Mouse (Mus musculus): ENCODE data around the gene Smpd4.

The Smpd4 gene

DNA sequence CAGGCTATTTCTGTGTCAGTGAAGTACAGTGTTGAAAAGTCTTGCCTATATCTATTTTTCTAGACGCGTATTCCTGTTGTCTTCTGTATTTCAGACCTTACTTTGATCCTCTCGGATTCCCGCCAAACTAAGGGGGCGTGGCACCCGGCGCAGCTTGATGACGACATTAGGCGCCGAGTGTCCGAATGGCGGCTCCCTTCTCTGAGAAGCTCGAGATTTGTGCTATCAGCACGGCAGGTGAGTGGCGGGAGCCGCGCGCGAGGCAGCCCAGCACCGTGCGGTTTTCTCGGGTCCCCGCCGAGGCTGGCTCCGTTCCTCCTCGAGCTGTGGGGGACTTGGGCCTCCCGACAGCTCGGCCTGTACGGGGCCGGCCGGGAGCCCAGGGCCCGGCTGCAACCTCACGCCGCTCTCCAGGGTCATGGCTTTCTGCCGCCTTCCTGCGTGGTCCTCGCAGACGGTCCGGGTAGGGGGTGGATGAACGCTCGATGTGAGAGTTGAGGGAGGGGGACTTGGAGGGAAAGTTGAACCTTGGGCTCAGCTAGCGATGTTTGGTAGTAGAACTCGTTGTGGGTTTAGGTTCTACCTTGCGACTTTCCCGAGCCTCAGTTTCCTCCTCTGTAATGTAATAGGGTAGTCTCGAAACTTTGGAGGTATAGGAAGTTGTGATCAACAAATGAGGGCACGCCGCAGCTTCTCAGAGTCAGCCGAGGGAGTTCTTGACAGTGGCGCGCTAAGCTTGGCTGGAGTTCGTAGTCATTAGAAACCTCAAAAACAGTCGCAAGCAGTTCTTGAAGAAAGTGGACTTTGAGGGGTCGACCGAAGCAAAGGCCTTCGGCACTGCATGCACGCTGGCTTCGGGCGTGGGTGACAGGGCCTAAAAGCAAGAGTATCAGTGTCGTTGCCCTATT, at the start of gene Smpd4:
TSS of gene Smpd4 (plus strand) at position 157 of the 908 bp plus-strand sequence.
- DNase-seq (ENCODE audit: low read depth) = peak; percentile 94

DNA sequence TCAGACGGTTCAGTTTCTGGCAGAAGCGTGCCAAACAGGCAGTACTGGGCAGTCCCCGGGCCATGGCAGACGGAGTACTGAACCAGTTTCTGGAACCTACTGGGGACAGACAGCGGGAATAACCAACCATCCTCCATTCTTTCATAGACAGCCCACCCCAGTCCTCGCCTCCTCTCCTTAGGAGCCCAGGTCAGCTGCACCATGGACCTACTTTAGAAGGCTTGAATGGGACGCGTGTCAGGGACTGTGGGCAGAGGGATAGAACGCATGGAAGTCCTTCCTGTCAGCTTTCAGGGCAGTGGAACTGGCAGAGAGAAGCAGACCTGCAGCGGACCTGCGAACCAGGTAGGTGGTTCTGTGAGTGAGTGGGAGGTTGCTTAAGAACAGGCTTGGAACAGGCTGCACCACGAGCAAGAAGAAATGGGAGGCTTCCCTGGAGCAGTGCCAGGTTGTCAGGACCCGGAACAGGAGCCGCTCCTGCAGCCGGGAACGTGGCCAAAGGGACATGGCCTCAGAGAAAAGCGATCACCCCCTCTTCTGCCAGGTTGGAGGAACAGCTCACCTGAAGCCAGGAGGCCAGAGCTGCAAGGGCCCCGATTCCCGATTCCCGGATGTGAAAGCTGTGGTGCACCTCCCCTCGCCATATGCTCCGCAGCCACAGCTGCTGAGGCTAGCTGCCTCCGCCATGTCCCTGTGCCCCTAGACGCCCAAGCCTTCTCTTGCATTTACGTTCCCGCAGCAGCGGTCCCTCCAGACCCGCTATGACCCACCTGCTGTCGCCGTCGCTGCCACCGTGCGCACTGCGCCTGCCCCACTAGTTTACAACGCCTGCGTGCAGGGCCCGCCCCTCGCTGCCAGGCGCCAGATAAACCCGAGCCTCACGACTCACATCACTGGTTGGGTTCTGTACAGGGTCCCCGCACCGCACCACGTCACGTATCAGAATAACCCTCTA, 43.0 kb upstream of the Smpd4 start:
- DNase-seq (ENCODE audit: low read depth) = no peak

DNA sequence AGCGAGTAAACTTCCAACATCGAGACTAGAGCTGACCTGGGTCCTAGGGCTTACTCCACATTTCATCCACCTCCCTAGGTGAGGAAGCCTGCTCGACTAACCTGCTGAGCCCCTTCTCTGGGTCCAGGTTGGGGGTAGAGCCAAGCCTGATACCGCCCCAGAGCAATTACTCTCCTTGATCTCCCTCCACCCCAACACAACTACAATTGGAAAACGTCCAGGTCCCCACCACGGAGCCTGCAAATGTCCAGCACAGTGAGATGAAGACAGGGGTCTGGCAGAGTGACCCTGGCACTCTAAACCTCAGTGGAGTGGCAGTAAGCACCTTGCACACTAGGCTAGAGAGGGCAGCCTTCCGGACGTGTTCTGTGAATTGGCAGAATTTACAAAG, 42.3 kb upstream of the Smpd4 start:
- DNase-seq (ENCODE audit: low read depth) = no peak

GRCm38 (mm10) chr16:17583064-17583463, 36.1 kb upstream of the Smpd4 start, which contains the start of gene Slc7a4:
TSS of gene Slc7a4 (minus strand) at chr16:17583214.
- peak; percentile 54 for DNase-seq (ENCODE audit: low read depth)

- DNase-seq (ENCODE audit: low read depth) = no peak
These were observed 34.6 kb upstream of the Smpd4 start for GRCm38 (mm10) chr16:17584555-17584954.

- DNase-seq (ENCODE audit: low read depth) = no peak
These were observed 28.4 kb upstream of the Smpd4 start for GRCm38 (mm10) chr16:17590731-17591130.

DNA sequence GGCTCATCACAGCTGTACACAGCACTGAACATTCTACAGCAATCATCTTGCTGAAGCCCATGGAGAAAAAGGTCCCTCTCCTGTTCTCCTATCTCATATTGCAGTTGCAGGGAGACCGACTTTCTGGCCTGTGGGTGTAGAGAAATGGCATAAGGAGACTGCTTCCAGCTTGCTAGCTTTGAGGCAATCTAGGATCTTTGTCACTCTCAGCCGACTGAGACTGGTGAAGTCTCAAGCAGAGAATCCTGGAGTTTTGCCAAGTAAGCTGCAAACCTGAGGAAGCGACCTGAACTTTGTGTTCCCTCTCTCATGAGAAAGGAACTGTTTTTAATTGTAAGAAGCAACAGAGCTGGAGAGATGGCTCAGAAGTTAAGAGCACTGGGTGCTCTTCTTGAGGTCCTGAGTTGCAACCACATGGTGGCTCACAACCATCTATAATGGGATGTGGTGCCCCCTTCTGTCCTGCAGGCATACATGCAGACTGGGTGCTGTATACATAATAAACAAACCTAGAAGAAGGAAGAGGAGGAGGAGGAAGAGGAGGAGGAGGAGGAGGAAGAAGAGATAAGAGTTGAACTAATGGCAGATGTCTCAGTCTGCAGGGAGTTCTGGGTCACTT, 18.1 kb upstream of the Smpd4 start:
- DNase-seq (ENCODE audit: low read depth) = peak; percentile 15

DNA sequence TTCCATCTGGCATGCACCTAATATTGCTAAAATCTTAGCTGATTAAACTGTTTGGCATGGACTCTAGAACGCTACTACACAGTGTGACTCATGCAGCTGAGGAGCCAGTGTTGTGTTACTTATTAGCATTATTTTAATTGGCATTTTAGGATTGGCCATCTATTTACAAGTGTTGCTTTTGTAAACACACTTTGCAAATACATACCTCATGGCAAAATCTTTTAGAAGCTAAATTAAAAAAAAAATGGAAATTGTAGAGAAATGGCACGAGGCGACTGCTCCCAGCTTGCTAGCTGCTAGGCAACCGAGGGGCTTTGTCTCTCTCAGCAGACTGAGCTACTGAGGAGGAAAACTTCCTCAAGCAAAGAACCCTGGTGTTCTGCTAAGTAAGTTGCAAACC, 14.2 kb upstream of the Smpd4 start:
- no peak for DNase-seq (ENCODE audit: low read depth)

DNA sequence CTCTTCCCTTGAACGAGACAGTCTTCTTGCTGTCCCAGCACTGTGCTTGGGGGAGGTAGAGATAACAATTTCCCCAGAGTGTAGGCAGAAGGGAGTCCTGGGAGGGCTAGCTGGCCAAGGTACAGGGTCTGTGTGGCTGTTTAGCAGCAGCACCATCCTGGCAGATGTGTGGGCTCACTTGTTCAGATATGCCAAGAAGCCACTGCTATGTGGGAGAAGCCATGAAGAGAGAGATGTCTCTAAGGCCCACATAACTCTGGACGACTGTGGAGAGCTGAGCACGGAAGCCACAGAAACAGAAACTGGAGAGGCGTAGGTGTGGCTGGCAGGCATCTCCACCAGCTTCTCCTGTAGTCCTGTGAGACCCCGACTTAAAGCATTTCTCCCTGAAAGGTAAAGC, 13.5 kb upstream of the Smpd4 start:
- DNase-seq (ENCODE audit: low read depth) = no peak

- no peak for DNase-seq (ENCODE audit: low read depth)
These were observed 7.8 kb upstream of the Smpd4 start for GRCm38 (mm10) chr16:17611383-17611782.

DNA sequence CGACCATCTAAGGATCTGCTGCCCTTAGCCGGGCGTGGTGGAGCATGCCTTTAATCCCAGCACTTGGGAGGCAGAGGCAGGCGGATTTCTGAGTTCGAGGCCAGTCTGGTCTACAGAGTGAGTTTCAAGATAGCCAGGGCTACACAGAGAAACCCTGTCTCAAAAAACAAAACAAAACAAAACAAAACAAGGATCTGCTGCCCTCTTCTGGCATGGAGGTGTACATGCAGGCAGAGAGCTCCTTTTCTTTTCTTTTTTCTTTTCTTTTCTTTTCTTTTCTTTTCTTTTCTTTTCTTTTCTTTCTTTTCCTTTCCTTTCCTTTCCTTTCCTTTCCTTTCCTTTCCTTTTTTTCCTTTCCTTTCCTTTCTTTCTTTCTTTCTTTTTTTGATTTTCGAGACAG, 4.4 kb upstream of the Smpd4 start:
- DNase-seq (ENCODE audit: low read depth) = peak; percentile 69

DNA sequence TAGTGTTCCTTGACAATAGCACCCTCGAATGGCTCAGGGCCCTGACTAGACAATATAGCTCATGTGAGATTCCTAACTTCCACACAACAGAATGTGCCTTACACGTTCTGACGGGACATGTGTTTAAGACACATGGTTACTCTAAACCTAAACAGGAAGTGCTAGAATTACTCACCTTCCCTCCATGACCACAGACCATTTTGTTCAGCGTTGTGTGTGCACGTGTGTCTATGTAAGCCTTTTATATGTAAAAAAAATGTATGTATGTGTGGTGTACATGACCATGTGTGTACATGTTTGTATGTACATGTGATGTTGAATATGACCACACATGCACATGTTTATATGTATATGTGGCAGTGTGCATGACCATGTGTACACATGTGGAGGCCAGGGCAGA, 2.9 kb upstream of the Smpd4 start:
- peak; percentile 27 for DNase-seq (ENCODE audit: low read depth)

DNA sequence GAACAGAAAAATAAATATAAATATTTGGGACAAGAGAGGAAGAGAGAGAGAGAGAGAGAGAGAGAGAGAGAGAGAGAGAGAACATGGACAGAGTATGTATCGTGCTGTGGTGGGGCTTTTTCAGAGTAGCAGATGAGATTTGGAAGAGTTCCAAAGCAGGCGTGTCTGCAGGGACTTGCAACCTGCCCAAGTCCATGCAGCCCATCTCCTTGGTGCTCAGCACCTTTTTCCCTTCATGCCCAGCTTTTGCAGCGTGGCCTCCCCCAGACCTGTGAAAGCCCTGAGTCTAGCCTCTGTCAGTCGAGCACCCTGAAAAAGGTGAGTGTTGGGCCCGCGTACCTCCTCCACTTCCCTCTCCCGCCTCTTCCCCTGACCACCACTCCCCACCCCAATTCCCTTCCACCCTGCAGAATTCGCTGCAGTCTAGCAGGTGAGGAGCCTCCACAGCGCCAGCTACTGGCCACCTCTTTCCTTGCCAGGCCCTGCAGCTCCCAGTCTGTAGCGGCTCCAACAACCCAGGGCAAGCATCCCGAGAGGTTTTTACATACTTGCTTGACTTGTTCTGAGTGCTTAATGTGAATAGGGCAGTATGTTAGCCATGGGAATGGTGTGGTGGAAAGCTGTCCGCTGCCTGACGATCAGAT, 1.1 kb upstream of the Smpd4 start:
- peak; percentile 73 for DNase-seq (ENCODE audit: low read depth)

- no peak for DNase-seq (ENCODE audit: low read depth)
These were observed 2.8 kb downstream of the Smpd4 start for GRCm38 (mm10) chr16:17621936-17622335.

GRCm38 (mm10) chr16:17625488-17626268, 6.5 kb downstream of the Smpd4 start:
- DNase-seq (ENCODE audit: low read depth) = peak; percentile 35

GRCm38 (mm10) chr16:17626269-17626555, 7.1 kb downstream of the Smpd4 start:
- no peak for DNase-seq (ENCODE audit: low read depth)

DNA sequence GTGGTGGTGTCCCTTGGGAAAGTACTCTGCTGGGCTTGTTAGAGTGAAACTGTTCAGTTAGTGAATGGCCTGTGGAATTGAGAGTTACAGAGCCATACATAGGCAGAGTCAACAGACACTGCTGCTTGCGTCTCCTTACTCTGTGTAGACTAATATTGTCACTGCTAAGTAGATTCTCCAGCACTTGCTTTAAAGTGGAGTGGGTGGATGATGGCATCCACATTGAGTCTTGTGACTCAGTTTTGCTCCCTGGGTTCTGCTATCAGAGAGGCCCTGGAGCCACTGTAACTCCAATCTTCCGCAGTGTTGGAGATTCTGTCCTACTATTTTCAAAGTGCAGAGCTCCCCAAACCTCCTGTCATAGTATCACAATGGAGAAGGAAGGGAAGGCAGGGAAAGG, 13.4 kb downstream of the Smpd4 start:
- DNase-seq (ENCODE audit: low read depth) = no peak

GRCm38 (mm10) chr16:17633481-17634181, 14.5 kb downstream of the Smpd4 start:
- DNase-seq (ENCODE audit: low read depth) = no peak

DNA sequence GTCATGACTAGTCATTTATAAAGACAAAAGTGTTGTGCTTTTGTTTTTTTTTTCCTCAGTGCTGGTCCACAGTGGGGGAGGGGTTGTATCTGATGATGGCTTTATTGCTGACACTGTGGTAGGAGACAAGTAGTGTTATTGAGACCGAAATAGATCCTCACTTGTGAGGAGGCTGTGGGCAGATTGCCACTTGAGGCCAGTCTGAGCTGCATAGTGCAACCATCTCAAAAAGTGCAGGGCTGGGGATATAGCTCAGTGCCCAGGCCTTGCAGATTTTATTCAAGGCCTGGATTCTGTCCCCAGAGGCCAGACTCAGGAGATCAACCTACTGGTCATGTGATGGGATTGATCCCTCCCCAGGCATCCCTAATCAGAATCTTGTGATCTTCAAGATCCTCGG, 17.8 kb downstream of the Smpd4 start:
- no peak for DNase-seq (ENCODE audit: low read depth)

GRCm38 (mm10) chr16:17637610-17638009, 18.5 kb downstream of the Smpd4 start:
- DNase-seq (ENCODE audit: low read depth) = no peak
